Mouse (Mus musculus): ENCODE results near the gene Gm45213. TPM values are rescaled to one million over a fixed set of nuclear protein-coding genes. Genes with fewer than 3 reads are reported as not detected.

Gene Gm45213
- polyA plus RNA-seq, 1 experiment from 2014 or later: not detected

GRCm38 (mm10) chr7:66010518-66010917, 32.9 kb upstream of the Gm45213 start:
- no peaks in the 10 kb centered on the region for H3K9me3 ChIP-seq (ENCODE audit: control insufficient read depth, low read length)
- H3K36me3 ChIP-seq (ENCODE audit: control insufficient read depth, insufficient read depth, low read length): no peaks in the 10 kb centered on the region
- no peak overlapping the region for H3K4me2 ChIP-seq
- no peak overlapping the region for H3K4me3 ChIP-seq (ENCODE audit: low read depth, low read length)
- H3K9ac ChIP-seq (ENCODE audit: low read length): no peak overlapping the region
- no peak overlapping the region for H3K27ac ChIP-seq (ENCODE audit: low read depth, low read length)
- peaks cover 4% of the 10 kb centered on the region; the same call in 1 of the 2 replicates for H3K4me1 ChIP-seq (ENCODE audit: control insufficient read depth, insufficient read depth, low read length)
- DNase-seq (ENCODE audit: low spot score, missing footprints) (no peak), ATAC-seq (ENCODE audit: low FRiP score) (no peak)
- H3K27me3 ChIP-seq (ENCODE audit: control insufficient read depth, insufficient read depth, low read length): no peaks in the 10 kb centered on the region
- WGBS: 89% methylated on average over 6 of the region's 6 CpGs

GRCm38 (mm10) chr7:66027747-66028146, 15.7 kb upstream of the Gm45213 start:
- no peaks in the 10 kb centered on the region for H3K4me1 ChIP-seq (ENCODE audit: control insufficient read depth, insufficient read depth, low read length)
- H3K4me3 ChIP-seq (ENCODE audit: low read depth, low read length): no peak overlapping the region
- no peaks in the 10 kb centered on the region for H3K27me3 ChIP-seq (ENCODE audit: control insufficient read depth, insufficient read depth, low read length)
- no peak for ATAC-seq (ENCODE audit: low FRiP score)
- H3K36me3 ChIP-seq (ENCODE audit: control insufficient read depth, insufficient read depth, low read length): no peaks in the 10 kb centered on the region
- H3K4me2 ChIP-seq: no peak overlapping the region
- H3K27ac ChIP-seq (ENCODE audit: low read depth, low read length): no peak overlapping the region
- H3K9ac ChIP-seq (ENCODE audit: low read length): no peak overlapping the region
- peak; percentile 64 for DNase-seq (ENCODE audit: low spot score, missing footprints)
- WGBS: 86% methylated on average over 2 of the region's 2 CpGs
- H3K9me3 ChIP-seq (ENCODE audit: control insufficient read depth, low read length): no peaks in the 10 kb centered on the region

GRCm38 (mm10) chr7:66028766-66029512, 14.5 kb upstream of the Gm45213 start:
- no peaks in the 10 kb centered on the region for H3K27me3 ChIP-seq (ENCODE audit: control insufficient read depth, insufficient read depth, low read length)
- no peaks in the 10 kb centered on the region for H3K9me3 ChIP-seq (ENCODE audit: control insufficient read depth, low read length)
- ATAC-seq (ENCODE audit: low FRiP score) (no peak), DNase-seq (ENCODE audit: low spot score, missing footprints) (peak; percentile 75)
- H3K9ac ChIP-seq (ENCODE audit: low read length): no peak overlapping the region
- no peak overlapping the region for H3K27ac ChIP-seq (ENCODE audit: low read depth, low read length)
- no peaks in the 10 kb centered on the region for H3K36me3 ChIP-seq (ENCODE audit: control insufficient read depth, insufficient read depth, low read length)
- WGBS: 67% methylated on average over 6 of the region's 6 CpGs
- H3K4me1 ChIP-seq (ENCODE audit: control insufficient read depth, insufficient read depth, low read length): no peaks in the 10 kb centered on the region
- H3K4me3 ChIP-seq (ENCODE audit: low read depth, low read length): no peak overlapping the region
- no peak overlapping the region for H3K4me2 ChIP-seq

- Histone ChIP-seq H3K9me3 (ENCODE audit: control insufficient read depth, low read length) (no peaks in the 10 kb centered on the region), H3K4me2 (no peak overlapping the region), H3K36me3 (ENCODE audit: control insufficient read depth, insufficient read depth, low read length) (no peaks in the 10 kb centered on the region), H3K4me3 (ENCODE audit: low read depth, low read length) (no peak overlapping the region), H3K27me3 (ENCODE audit: control insufficient read depth, insufficient read depth, low read length) (no peaks in the 10 kb centered on the region), H3K27ac (ENCODE audit: low read depth, low read length) (no peak overlapping the region), H3K9ac (ENCODE audit: low read length) (no peak overlapping the region), H3K4me1 (ENCODE audit: control insufficient read depth, insufficient read depth, low read length) (no peaks in the 10 kb centered on the region)
- 80% methylated on average over 8 of the region's 8 CpGs for WGBS
- DNase-seq (ENCODE audit: low spot score, missing footprints): peak; percentile 57
- no peak for ATAC-seq (ENCODE audit: low FRiP score)
These were observed 6.6 kb upstream of the Gm45213 start for GRCm38 (mm10) chr7:66036809-66037208.

- Histone ChIP-seq H3K4me1 (ENCODE audit: control insufficient read depth, insufficient read depth, low read length) (no peaks in the 10 kb centered on the region), H3K27me3 (ENCODE audit: control insufficient read depth, insufficient read depth, low read length) (no peaks in the 10 kb centered on the region), H3K4me3 (ENCODE audit: low read depth, low read length) (no peak overlapping the region), H3K9me3 (ENCODE audit: control insufficient read depth, low read length) (no peaks in the 10 kb centered on the region), H3K27ac (ENCODE audit: low read depth, low read length) (no peak overlapping the region), H3K9ac (ENCODE audit: low read length) (no peak overlapping the region), H3K36me3 (ENCODE audit: control insufficient read depth, insufficient read depth, low read length) (no peaks in the 10 kb centered on the region), H3K4me2 (no peak overlapping the region)
- 83% methylated on average over 3 of the region's 3 CpGs for WGBS
- ATAC-seq (ENCODE audit: low FRiP score): no peak
- DNase-seq (ENCODE audit: low spot score, missing footprints): peak; percentile 73
These were observed 5.1 kb upstream of the Gm45213 start for GRCm38 (mm10) chr7:66038261-66038660.

- ATAC-seq (ENCODE audit: low FRiP score) (no peak), DNase-seq (ENCODE audit: low spot score, missing footprints) (peak; percentile 44)
- Histone ChIP-seq H3K4me1 (ENCODE audit: control insufficient read depth, insufficient read depth, low read length) (no peaks in the 10 kb centered on the region), H3K9me3 (ENCODE audit: control insufficient read depth, low read length) (no peaks in the 10 kb centered on the region), H3K4me3 (ENCODE audit: low read depth, low read length) (no peak overlapping the region), H3K36me3 (ENCODE audit: control insufficient read depth, insufficient read depth, low read length) (no peaks in the 10 kb centered on the region), H3K27ac (ENCODE audit: low read depth, low read length) (no peak overlapping the region), H3K4me2 (no peak overlapping the region), H3K27me3 (ENCODE audit: control insufficient read depth, insufficient read depth, low read length) (no peaks in the 10 kb centered on the region), H3K9ac (ENCODE audit: low read length) (no peak overlapping the region)
- WGBS: 88% methylated on average over 11 of the region's 11 CpGs
These were observed 4.7 kb upstream of the Gm45213 start for GRCm38 (mm10) chr7:66038730-66039129.

GRCm38 (mm10) chr7:66040026-66040814, 3.2 kb upstream of the Gm45213 start:
- H3K4me2 ChIP-seq: no peak overlapping the region
- DNase-seq (ENCODE audit: low spot score, missing footprints) (peak; percentile 71), ATAC-seq (ENCODE audit: low FRiP score) (no peak)
- no peak overlapping the region for H3K9ac ChIP-seq (ENCODE audit: low read length)
- no peak overlapping the region for H3K4me3 ChIP-seq (ENCODE audit: low read depth, low read length)
- no peaks in the 10 kb centered on the region for H3K36me3 ChIP-seq (ENCODE audit: control insufficient read depth, insufficient read depth, low read length)
- no peak overlapping the region for H3K27ac ChIP-seq (ENCODE audit: low read depth, low read length)
- no peaks in the 10 kb centered on the region for H3K4me1 ChIP-seq (ENCODE audit: control insufficient read depth, insufficient read depth, low read length)
- no peaks in the 10 kb centered on the region for H3K9me3 ChIP-seq (ENCODE audit: control insufficient read depth, low read length)
- WGBS: 86% methylated on average over 18 of the region's 18 CpGs
- no peaks in the 10 kb centered on the region for H3K27me3 ChIP-seq (ENCODE audit: control insufficient read depth, insufficient read depth, low read length)

- Histone ChIP-seq H3K9me3 (ENCODE audit: control insufficient read depth, low read length) (no peaks in the 10 kb centered on the region), H3K27ac (ENCODE audit: low read depth, low read length) (no peak overlapping the region), H3K36me3 (ENCODE audit: control insufficient read depth, insufficient read depth, low read length) (no peaks in the 10 kb centered on the region), H3K4me3 (ENCODE audit: low read depth, low read length) (no peak overlapping the region), H3K27me3 (ENCODE audit: control insufficient read depth, insufficient read depth, low read length) (no peaks in the 10 kb centered on the region), H3K4me2 (no peak overlapping the region), H3K9ac (ENCODE audit: low read length) (no peak overlapping the region), H3K4me1 (ENCODE audit: control insufficient read depth, insufficient read depth, low read length) (no peaks in the 10 kb centered on the region)
- 40% methylated on average over 9 of the region's 9 CpGs for WGBS
- DNase-seq (ENCODE audit: low spot score, missing footprints) (peak; percentile 41), ATAC-seq (ENCODE audit: low FRiP score) (no peak)
These were observed 1.2 kb downstream of the Gm45213 start for GRCm38 (mm10) chr7:66044617-66045016.
